Mouse (Mus musculus) left cerebral cortex, postnatal 4 days (tissue): ENCODE results near the gene Fermt3. TPM values are rescaled to one million over a fixed set of nuclear protein-coding genes. Genes with fewer than 3 reads are reported as not detected.
"Not testable (repeated sequence)": the region's sequence is repeated elsewhere in the genome, so short reads cannot be mapped to it uniquely, and the experiment has no call there.

Experiments used
- DNase-seq: peaks from one replicate; pipeline ENCODE4 v3.0.0-alpha.2; 2022
- intact Hi-C: fragments of 180-260 bp; cut with DNase I; formaldehyde crosslinking; loops from one replicate; pipeline ENCODE4 v1.15.1; 2025
- total RNA-seq, 2 experiments: library from RNA; stranded (reverse); gene quantifications; 2 replicates each; pipeline ENCODE4 v1.2.3; 2021

Gene Fermt3
- total RNA-seq, result 1 to 10 TPM; 3.2 to 3.4 TPM

DNA sequence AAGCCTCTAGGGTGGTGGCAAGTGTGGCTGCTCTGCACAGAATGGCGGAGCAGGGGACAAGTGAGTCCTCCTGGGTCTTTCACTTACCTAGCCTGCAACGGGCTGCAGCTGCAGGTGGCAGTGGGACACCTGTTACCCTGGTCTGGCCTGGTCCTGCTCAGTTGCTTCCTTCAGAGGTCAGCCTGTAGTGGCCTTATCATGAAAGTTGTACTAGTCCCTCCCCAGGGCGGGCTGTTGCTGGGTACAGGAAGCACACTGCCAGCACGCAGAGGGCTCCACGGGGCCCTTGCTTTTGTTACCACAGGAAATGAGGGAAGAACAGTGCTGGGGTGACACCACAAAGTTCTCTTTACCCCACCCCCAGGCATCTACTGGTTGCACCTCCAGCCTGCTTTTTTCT lies at the start of gene Fermt3:
TSS of gene Fermt3 (minus strand) at position 279 of the 400 bp plus-strand sequence.
- no peak for DNase-seq
- intact Hi-C loops, result no loop called here

DNA sequence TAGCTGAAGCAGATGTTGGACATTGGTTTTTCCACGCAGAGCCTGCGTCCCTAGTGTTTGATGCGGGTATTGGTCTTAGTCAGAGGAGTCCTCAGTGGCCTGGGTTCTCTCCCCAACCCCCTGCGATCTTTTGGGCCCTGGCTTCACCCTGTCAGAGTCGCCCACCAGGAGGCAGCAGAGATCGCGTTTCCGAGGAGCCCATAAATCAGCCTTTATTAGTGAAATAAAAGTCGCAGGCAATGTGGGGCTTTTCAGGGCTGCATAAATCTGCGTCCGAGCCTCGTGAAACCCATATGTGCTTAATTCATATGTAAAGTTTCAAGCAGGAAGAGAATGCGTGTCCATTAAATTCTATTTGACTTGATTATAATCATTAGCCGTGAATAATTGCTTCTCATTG lies 48.9 kb upstream of the Fermt3 start:
- intact Hi-C loops, result loop anchor here (5.0 to 10.0 kb wide), 3 partner anchors 94 to 277 kb away; partner anchors contain the start of gene Mark2
- DNase-seq, result peak; percentile 86

DNA sequence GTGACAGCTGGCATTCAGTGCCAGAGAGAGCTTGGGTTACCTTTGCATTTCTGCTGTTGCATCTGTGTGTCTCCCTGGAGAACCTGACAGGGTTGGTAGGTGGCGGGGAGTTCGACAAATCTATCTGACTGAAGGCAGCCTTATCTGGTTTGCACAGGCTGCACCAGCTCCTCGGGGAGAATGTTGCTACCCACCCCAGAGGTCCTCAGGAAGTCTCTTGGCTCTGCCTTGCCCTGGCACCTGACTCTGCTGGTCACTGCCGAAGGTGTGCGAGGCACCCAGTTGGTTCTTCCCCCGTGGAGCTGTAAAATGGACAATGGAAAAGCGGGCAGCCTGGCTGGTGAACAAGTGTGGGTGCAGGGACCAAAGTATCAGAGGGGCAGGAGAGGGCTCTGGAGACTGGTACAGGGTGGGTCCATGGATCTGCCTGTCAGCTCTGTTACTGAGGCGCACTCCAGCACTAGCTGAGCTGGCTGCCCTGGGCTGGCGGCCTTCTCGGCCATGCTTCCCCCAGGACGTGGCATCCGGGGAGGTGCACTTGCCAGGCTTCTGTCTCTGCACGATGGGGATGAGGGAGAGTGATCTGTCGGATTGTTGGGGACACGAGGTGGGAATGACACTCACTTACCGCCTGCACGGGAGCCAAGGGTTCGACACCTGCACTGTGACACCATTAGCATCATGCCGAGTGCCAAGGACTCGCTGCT lies 48.2 kb upstream of the Fermt3 start:
- intact Hi-C loops, result loop anchor here (5.0 to 10.0 kb wide), 3 partner anchors 95 to 277 kb away; partner anchors contain the start of gene Mark2
- DNase-seq, result no peak

DNA sequence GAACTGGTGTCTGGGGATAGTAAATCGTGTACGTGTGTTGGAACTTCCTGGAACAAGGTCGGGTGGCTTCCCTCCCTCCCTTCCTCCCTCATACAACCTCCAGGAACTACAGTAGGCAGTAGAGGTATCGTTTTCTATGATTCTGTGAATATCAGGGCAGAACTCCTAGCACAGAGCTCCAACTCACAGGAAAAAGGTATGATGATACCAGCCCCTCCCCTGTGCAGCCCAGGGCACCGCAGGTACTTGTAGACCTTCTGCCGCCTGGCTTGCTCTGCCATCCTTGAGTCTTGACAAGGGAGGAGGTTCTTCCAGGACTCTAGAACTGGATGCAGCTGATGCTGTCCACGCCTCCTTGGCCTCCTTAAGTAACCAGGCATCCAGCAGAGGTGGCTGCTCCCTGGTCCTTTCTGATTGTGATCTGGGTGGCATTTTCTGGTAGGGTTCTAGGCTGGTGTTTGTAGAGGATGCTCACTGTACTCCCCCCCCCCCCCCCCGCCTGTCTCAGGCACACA lies 47.6 kb upstream of the Fermt3 start:
- intact Hi-C loops, result loop anchor here (5.0 to 10.0 kb wide), 3 partner anchors 95 to 278 kb away; partner anchors contain the start of gene Mark2
- DNase-seq, result no peak

DNA sequence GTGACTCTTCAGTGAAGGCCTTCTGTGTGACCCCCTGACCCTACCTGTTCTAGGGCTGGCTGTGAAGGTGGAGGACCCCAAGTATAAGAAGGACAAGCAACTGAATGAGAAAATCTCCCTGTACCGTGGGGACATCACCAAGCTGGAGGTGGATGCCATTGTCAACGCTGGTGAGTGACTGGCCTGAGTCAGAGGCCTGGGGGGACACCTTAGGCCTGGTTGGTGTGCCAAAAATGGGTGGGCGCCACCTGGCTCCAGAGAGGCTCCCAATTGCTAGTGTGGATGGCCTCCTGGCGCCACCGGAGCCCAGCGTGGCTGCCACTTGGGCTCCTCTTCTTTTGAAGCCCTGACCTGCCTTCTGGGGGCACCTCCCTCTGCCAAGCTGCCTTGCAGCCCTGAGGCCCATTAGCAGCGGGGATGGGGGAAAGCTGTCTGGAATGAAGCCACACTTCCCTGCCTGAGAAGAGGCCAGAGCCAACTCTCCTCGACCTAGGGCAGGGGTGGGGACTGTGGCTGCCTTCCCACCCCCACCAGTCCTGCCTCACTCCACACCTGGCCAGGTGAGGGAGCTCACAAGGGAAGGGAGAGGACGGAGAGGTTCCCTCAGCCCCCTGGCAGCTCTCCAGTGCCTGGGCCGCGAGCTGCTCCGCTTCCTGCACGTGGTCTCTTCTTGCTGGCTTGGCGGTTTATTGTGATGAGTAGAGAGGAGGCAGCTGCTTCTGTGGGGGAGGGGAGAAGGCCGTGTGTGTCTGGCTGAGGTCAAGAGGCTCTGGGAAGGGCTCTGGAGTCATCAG lies 47.0 kb upstream of the Fermt3 start:
- peak; percentile 79 for DNase-seq
- intact Hi-C loops, result loop anchor here (5.0 to 10.0 kb wide), 3 partner anchors 96 to 279 kb away; partner anchors contain the start of gene Mark2

DNA sequence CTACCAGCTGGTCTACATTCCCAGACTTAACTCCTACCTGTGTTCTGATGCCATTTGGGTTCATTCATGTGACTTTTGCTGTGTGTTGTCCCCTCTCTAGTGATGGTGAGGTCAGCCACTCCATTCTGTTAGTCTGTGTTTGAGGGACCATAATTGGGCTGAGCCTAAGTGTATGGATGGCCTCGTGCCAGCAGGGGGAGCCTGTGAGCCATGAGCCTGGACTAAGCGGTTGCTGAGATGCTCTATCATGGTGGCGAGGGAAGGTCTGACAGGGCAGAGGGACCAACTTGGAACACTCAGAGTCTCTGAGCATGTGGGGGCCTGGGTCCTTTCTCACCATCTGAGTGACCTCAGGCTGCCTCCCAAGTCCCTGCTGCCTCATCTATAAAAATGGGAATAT lies 45.3 kb upstream of the Fermt3 start:
- DNase-seq, result peak; percentile 89
- intact Hi-C loops, result loop anchor here (10.0 kb wide), 1 partner anchor 280 kb away; the partner anchor contains the start of gene Mark2

DNA sequence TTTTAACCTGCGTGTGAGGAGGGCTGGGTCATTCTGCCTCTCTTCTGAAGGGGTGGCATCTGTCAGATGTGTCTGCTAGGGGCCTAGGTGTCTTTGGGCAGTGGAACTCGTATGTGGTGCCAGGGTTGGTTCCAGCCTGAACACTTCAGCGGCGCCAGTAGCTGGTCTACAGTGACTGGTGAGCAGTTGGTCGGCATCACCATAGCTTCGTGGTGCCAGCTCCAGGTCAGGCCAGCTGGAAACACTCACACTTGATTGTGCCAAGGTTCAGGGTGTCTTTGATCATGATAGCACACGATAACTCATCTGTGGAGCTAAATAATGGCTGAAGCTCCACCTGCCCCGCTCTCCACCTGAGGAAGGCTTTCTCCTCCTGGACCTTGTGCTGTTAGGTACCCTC lies 43.6 kb upstream of the Fermt3 start:
- intact Hi-C loops, result loop anchor here (10.0 kb wide), 1 partner anchor 282 kb away; the partner anchor contains the start of gene Mark2
- no peak for DNase-seq

DNA sequence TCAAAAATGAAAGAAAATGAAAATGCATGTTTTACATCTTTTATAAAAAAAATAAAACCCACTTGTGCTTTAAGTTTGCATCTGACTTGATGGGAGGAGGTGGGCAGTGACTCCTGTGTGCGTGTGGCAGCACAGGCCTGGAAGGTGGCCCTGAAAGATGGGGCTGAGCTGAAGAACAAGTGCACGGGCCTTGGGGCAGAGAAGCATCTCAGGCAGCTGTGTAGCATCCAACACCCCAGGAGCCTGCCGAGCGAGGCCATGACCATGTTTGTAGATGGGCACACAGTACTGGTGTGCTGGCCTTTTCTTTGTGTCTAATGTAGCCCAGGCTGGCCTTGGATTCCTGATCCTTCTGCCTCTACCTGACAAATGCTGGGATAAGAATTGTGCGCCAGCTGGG lies 42.8 kb upstream of the Fermt3 start:
- intact Hi-C loops, result loop anchor here (10.0 kb wide), 1 partner anchor 283 kb away; the partner anchor contains the start of gene Mark2
- DNase-seq, result no peak

DNA sequence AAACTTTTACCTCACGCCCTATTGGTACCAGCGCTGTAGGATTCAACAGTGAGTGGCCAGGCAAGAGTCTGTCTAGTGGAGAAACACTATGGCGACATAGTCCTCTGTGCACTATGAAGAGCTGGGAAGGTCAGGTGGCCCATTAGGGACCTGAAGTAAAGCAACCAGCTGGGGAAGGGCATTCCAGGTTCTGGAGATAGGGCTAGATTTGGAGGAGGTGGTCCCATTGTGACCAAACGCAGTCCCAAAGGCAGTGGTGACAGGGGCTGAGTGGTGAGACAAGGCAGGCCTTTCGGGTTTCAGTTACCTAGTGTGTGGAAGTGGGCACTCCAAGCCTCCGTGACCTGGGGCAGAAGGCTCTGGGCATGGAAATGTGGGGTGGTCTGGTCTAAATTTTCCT lies 39.3 kb upstream of the Fermt3 start:
- no peak for DNase-seq
- intact Hi-C loops, result no loop called here

DNA sequence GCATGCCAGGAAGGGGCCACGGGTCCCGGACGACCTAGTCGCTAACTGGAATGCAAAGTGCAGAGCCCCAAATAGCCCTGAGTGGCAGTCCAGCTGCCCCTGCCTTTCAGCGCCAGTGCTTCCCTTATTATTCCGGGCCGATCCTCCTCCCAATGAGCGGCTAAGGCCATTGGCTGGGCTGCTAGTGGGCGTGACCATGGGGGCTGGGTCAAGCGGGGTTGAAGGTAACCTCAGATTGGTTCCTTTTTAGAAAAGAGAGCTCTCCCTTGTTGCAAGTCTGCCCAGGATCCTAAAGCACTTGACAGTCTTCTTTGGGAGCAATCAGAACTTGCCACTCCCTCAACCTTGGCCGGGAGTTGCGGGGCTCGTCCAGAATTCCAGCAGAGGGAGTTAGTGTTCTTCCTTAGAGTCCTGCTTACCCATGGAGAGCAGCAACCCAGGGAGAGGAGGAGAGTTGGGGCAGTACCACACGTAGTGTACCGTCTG lies 38.5 kb upstream of the Fermt3 start:
- intact Hi-C loops, result no loop called here
- peak; percentile 68 for DNase-seq

DNA sequence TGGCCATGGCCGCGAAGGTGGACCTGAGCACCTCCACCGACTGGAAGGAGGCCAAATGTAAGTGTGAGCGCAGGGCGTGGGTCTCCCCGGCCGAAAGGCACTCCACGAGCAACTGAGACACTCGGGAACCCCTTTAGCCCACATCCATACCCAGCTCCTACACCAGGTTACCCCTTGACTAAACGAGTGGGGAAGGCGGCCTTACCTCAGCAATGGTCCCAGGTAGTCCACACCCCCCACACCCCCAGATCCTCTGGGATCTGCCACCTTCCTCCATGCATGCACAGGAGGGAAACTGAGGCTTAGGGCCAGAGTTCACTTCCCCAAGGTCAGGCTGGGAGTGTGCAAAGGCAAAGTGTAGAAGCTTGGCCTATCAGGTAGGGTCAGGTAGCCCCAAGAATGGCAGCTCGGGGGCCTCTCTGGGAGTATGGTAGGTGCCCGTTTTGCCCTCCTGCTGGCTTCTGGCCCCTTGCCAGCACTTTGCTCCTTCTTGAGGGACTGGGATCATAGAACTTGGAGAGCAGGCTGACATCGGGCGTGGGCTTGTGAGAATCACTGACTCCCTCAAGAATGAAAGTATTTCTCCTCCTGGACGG lies 38.0 kb upstream of the Fermt3 start:
- intact Hi-C loops, result no loop called here
- DNase-seq, result peak; percentile 57

DNA sequence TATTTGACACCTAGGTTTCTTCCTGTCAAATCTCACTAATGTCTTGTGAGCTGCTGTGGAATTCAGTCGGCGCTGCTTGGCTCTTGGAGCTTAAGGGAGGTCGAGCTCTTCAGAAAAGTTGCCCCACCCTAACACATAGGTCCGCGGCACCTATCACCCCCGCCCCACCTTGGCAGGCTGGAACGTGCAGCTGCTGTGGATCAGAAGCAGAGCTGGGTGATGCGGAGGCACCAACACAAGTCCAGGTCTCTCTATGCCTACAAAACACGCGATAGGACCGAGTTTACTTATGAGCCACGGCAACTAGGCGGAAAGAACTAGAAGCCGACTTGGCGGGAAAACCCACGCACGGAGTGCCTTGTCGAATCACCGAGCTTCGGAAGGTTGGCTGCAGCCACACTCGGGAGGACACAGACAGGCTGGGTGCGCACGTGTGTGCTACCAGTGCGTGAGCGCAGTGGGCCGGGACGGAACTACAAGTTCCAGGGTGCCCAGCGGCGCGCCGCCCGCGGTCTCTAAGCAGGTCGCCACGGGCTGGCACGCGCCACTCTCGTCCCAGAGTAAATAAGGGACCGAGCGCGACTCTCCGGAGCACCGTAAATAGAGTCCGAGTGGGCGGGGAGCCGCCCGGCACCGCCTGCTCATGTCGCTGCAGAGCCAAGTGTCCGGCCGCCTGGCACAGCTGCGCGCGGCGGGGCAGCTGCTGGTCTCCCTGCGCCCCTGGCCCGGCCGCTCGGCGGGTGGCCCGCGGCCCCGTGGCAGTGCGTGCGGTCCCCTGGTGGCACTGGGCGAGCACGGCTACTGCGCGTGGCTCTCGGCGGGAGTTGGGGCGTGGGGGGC lies 37.2 kb upstream of the Fermt3 start, which contains the start of gene Macrod1:
TSS of gene Macrod1 (plus strand) at position 563 of the 840 bp plus-strand sequence.
- intact Hi-C loops, result no loop called here
- DNase-seq, result peak; percentile 70

DNA sequence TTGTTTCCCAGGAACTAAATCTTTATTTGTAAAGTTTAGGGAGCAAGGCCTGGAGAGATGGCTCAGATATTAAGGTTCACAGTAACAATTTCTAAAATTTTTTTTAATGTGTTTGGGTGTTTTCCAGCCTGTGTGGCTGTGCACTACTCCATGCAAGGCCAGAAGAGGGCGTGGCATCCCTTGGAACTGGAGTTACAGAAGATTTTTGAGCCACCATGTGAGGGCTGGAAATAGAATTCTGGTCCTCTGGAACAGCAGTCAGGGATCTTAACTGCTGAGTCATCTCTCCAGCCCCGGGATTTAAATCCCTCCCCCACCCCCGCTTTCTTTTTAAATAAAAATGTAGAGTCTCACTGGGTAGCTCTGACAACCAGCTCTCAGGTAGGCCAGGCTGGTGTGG lies 35.9 kb upstream of the Fermt3 start:
- no peak for DNase-seq
- intact Hi-C loops, result no loop called here

DNA sequence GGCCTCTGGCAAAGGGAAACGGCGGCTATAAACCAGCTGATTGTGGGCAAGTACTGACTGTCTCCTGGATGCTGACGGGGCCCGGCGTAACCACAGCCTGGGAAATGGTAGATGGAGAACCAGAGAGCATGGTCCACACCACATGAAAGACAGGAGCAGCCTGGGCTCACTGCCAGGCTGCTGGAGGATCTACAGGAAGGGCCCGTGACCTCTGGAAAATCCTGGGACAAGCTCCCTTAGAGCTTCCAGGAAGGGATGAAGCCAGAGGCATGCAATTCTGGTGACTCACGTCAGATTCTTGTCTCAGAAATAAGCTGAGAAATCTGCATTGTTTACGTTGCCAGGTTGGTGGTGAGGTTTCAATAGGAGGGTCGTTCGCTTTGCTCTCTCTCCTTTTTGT lies 35.5 kb upstream of the Fermt3 start:
- intact Hi-C loops, result no loop called here

DNA sequence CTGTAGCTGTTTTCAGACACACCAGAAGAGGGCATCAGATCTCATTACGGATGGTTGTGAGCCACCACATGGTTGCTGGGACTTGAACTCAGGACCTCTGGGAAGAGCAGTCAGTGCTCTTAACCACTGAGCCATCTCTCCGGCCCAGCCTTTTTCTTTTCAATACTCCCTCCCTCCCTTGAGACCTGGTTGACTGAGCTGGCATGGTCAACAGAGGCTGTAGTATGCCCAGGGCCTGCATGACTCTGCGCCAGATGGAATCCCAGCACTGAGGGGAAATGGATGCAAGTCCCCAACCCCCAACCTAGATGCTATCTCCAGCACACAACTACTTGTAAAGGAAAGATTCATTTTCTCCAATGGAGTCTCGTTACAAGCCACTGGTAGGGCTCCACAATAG lies 34.1 kb upstream of the Fermt3 start:
- intact Hi-C loops, DNase-seq: not testable (repeated sequence)

More for the DNA sequence above, 35.5 kb upstream of the Fermt3 start:
- DNase-seq, result no peak

DNA sequence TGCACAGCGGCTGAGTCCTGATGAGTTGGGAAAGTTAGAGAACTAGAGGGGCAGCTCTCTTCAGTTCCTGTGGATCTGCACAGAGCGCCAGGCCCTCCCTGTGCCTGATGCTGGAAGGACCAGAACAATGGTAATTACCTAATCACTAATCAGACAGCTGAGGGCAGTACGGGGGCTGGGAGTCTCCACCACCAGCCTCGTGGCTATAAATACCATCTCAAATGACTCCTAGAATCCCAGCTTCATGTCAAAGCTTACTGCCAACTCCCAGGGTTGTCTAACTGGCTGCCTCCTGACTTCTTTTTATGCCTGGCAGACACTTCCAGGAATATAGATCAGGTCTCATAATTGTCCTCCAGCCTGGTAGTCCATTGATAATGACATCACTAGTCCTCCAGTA lies 25.4 kb upstream of the Fermt3 start:
- intact Hi-C loops, result no loop called here
- no peak for DNase-seq

DNA sequence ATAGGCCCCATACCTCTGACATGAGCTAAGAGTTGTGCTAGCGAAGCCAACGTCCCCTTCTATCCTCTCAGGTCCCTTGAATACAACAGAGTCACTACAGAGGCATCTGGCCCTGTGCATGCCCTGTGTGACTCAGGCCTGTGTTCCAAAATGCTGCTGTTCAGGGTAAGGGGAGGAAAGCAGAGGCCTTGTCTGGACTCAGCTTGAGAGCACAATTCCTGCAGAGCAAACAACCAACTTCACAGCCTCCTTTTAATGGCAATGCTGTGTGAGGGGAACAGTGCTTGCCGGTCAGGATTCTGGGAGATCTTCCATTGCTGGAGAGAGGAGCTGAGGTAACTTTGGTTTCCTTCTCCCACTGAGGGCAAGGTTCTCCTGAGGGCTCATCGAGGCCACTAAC lies 25.0 kb upstream of the Fermt3 start:
- intact Hi-C loops, result no loop called here
- DNase-seq, result no peak

DNA sequence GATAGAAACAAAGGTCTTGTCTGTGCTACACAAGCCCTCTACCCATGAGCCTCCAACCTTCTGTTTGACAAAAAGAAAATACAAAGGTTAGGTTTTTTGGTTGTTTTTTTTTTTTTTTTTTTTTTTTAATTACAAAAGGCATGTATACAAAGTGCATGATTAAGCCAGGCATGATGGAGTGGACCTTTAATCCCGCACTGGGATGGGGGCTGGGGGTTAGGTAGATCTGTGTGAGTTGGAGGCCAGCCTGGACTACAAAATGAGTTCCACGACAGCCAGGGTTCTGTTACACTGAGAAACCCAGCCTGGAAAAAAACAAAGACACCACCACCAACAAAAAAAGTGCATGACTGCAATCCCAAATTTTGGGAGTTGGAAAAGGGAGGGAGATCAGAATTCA lies 21.9 kb upstream of the Fermt3 start:
- no peak for DNase-seq
- intact Hi-C loops, result no loop called here

DNA sequence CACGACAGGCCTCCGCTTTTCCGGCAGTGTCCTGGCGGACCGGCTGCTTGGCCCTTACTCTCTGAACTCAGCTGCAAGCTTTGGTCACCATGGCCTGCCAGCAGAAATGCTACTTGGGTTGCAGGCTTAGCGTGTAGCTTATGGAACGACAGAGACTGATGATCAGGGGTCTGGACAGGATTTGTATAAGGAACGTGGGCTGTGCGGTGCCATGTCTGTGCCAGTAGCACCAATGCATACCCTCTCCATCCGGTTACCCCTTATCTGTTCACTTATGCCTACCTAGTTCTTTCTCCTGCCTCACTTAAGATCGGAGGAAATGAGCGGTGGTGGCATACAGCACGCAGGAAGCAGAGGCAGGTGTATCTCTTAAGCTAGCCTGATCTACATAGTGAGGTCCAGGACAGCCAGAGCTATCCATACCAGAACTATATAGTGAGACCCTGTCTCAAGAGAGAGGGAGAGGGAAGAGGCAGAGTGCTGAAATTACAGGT lies 21.4 kb upstream of the Fermt3 start:
- intact Hi-C loops, result no loop called here
- no peak for DNase-seq
